Mouse (Mus musculus) spleen, postnatal 14 days (tissue): ENCODE measurements around the gene Nudc.
"Not testable (repeated sequence)": the region's sequence is repeated elsewhere in the genome, so short reads cannot be mapped to it uniquely, and the experiment has no call there.

Experiments
- DNase-seq, 2 experiments: peaks; one replicate each; pipeline ENCODE4 v3.0.0; 2021 to 2022; ENCODE audit warnings: low spot score in 2 of 2

Gene Nudc

DNA sequence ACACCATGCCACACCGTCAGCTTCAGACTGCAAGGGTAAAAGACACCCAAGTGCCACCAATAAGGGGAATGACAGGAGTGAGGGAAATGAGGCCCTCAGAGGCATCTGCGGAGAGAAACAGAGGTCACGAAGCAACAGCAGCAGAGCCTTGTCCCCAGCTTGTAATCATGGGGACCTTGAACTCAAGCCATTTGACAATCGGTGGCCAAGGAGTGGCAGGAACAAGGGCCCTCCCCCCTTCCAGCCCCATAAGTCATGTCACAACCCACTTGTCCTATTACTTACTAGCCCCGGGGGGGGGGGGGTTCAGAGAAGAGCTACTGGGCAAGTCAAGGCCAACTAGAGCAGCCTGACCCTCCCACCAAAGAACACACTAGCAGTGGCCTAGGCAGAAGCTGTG is 9.1 kb downstream of the Nudc start:
- DNase-seq = no peak

DNA sequence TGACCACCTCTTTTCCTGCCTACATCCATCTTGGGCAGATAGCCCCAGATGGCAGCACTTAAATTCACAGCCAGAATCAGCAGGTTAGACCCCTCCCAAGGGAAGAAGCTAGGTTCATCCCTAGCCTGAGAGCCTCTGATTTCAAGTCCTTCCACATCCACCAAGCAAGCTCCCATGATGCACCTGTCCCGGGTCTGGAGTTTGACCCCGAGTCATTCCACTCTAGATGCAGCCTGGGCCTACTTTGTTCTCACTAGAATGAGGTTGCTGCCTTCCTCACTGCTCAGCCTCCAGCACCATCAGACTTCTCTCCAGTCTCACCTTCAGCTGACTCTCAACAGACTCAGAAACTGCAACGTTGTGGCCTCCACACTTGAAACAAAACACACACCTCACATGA is 9.7 kb downstream of the Nudc start:
- no peak for DNase-seq

DNA sequence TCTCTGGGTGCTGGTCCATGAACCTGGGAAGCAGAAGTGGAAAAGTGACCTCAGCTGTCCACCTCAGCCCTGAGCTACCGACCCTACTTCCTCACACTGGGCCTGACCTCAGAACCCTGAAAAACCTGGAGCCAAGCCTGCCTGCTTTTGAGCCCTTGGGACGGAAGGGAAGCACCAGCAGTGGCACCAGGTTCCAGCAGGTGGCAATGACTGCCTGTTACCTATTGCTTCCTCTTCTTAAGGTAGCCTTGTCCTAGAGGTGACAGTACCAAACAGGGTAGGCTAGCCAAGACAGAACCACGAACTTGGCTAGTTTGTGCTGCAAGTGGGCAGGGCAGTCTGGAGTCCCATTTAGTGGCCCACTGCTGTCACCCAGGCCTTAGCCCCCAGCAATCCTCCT is 13.0 kb downstream of the Nudc start:
- DNase-seq = no peak

DNA sequence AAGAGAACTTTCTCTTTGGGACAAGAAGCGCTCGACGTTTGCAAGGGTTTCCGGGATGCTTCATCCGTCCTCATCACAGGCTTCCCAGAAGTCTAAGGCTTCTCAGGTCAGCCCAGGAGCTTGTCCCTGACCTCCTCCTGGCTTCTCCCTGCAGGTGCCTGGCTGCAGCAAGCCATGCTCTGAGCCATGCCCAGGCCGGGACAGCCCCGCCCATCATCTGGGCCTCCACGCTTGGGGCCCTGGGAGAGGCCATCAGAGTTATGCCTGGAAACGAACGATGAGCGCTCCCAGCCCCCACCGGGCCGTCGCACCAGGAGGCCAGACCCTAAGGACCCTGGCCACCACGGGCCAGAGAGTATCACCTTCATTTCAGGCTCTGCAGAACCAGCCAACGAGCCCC is 18.0 kb downstream of the Nudc start:
- DNase-seq = no peak

DNA sequence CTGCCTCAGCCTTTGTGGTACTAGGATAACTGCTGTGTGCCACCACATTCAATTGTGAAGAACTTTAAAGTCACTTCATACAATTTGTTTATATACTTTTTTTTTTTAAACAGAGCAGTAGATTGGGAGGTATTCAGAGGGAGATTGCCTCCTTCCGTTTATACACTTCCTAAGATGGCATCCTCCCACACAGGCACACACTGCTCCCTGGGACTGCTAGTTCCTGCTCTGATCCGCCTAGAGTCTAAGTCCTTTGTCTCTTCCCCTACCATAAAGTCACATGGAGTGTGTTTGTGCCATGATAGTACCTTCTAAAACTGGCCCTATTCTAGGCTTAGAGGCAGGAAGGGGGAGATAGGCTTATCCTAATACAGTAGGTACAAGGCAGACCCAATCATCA is 24.3 kb downstream of the Nudc start:
- DNase-seq = no peak

DNA sequence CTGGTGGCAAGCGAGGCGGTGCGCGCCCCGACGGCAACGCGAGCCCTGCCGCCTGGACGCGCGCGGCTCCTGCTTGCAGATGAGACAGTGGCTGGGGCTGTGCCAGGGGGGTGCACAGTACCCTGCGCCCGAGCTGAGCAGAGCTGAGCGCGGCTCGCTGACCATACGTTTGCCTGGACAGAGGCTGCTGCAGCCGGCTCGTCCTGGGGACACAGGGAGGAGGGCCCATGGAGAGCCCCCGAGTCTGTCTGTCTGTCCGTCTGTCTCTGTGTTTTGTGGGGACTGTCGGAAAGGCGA is 26.5 kb downstream of the Nudc start:
- no peak for DNase-seq

DNA sequence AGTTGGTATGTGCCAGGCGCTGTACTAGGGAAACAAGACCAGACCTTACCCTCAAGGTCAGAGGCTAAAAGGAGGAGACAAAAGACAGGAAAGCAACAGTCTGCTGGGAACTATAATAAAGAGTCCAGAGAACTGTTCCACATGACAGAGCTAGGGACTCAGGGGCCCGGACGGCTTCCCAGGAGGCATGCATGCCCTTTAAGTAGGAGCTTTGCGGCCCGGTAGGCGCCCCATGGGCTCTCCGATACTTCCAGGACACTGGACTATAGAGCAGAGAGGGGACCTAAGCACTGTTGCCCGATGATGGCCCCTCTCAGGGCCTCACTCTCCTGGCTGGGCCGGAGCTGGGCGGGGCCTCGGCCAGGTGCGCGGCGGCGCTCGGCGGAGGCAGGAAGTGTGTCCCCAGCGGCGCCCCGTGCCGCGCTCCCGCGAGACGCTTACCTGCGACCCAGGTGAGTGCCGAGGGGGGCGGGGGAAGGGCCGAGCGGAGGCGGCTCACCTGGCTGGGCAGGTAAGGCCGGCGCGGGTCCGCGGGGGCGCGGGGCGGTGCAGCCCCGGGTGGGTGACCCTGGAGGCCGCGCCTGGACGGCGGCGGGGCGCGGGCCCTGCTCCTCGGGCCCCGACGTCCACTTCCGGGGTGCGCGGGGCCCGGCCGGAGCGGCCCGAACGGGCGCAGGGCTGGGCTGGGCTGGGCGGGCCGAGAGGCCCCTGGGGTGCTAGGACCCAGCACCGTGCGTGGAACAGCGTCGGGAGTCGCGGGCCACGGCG is 27.0 kb downstream of the Nudc start, which contains the start of gene Kdf1:
Kdf1 (plus strand) TSS at position 363 of the 768 bp plus-strand sequence.
- DNase-seq = no peak

DNA sequence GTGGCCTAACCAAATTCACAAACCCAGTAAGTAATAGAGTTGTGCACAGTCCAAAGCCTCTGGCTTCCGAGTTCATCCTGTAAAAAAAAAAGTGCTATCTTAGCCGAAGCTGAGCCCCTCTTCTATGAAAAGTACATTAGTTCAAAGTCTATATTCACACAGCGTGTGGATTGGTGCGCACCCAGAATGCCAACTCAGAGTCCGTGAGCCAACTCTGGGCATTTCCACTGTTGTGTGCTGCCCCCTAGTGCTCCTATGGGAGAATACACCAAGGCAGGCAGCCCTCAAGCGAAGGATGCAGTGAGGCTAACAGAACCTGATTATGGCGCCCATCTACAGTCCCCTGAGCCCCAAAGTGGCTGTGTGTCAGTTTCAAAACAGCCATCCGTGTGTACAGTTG is 32.8 kb downstream of the Nudc start:
- peak; percentile 33 to 52 for DNase-seq

DNA sequence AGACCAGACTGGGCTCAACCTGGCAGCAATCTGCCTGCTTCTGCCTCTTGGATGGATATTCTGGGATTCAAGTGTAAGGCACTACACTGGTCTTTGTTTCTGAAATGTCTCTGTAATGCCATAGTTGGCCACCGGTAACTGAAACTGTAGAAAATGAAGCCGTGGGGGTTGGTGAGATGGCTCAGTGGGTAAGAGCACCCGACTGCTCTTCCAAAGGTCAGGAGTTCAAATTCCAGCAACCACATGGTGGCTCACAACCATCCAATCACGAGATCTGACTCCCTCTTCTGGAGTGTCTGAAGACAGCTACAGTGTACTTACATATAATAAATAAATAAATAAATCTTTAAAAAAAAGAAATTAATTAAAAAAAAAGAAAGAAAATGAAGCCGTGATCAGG is 33.3 kb downstream of the Nudc start:
- DNase-seq = not testable (repeated sequence)

DNA sequence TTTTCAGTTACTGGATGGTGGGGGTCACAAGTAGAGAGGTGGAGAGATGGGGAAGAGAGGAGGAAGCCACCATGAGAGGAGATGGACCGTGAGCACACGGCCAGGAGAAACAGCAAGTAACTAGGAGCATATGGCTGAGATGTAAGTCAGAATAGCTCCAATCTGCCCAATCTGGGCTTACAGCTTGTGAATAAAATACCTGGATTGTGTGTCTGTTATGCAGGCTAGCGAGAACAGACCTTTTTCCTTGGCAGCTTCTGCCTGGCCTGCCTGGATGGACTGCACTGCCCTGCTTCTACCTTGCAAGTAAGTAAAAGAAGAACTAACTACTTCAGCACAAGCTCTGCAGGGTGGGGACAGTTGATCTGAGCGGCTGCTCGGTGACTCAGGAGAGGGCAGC is 34.7 kb downstream of the Nudc start:
- DNase-seq = no peak

DNA sequence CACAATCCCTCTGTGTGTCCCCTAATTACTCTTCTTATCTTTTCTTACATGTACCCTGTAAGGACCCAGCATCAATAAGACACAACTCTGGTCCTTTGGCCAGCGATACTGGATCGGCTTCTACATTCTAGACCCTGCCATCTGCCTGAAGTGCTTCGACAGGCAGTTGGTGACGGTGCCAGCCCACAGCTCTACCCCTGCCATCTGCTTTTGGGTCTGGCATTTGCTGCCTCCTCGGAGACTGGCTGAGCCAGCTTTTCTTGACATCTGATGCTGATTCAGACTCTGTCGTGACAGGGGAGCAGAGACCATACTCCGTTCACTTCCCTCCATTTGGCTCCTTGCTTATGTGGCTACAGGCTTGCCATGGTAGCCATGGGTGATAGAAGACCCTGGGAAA is 36.8 kb downstream of the Nudc start:
- no peak for DNase-seq

DNA sequence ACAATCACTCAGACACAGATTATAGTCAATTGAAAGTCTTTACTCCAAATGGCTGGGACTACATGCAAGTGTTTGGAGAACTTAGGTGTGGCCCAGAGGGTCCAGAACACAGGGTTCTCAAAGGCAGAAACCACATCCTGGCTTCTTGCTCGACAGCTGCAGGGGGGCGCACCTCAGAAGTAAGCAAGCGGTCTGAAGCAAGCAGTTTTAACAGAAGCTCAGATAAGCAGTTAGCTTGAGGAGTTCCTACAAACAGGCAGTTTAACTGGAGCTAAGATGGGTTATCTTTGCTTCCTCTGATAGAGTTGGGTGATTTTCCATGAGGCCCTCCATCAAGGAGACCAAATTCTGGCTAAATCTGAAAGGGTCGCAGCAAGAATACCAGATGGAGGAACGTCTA is 39.2 kb downstream of the Nudc start:
- no peak for DNase-seq

DNA sequence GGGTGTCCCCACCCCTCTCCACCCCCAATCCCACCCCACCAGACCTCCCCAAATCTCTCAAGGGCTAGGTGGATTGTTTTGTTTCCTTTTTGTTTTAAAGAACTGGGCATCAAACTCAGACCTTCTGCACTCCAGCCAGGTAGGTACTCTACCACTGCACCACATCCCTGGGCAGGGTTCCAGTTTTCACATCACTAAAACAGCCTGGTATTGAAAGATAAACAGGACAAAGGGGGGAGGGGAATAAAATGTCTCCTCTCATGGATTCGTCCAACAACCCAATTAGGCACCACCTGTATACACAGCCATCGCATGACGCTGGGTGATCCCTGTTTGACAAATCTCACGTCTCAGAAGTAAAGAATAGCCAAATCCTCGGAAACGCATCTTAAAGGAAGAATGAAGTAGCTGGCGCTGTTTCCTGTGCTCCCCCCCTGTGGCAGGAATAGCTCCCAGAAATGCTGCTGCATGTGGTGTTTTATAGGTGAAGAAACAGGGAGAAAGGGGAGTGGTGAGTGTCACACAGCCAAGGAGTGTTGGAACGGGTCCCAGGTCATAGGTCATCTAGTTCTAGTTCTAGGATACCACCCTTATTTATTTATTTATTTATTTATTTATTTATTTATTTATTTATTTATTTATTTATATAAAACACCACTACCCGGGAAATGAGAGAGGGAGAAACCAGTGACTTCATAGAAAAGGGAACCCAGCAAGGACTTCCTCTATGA is 40.9 kb downstream of the Nudc start:
- no peak for DNase-seq

DNA sequence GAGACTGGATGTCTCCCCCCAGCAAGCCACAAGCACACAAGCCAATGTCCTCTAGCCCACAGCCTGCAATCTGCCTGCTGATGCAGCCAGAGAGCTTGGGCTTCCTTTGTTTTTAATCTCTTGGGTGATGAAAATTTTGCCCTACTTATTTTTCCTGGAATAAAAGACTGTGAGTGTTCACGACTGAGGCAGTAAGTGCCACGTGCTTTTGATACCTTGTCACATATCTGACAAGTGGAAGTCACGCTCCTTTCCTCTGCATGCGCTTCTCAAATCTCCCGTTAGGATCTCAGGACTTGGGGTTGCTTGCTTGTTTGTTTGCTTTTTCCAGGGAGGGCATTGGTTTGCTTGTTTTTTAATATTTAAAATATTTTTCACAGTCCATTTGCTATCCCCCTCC is 41.5 kb downstream of the Nudc start:
- DNase-seq = no peak

DNA sequence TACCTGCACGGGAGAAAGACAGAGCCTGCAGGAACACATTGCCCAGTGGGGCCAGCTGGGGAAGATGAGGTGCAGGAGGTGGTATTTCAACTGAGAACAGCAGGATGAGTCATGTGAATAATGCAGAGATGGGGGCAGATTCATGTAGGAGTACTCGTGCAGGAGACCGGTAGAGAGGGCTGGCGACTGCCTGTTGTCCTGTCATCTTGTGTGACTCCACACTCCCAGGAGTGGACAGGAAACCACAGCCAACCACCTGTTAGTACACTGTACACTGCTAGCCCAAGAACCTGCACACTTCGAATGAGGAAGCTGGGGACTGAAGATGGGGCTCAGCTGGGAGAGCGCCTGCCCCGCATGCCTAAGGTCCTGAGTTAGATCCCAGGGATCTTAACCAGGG is 44.3 kb downstream of the Nudc start:
- no peak for DNase-seq

DNA sequence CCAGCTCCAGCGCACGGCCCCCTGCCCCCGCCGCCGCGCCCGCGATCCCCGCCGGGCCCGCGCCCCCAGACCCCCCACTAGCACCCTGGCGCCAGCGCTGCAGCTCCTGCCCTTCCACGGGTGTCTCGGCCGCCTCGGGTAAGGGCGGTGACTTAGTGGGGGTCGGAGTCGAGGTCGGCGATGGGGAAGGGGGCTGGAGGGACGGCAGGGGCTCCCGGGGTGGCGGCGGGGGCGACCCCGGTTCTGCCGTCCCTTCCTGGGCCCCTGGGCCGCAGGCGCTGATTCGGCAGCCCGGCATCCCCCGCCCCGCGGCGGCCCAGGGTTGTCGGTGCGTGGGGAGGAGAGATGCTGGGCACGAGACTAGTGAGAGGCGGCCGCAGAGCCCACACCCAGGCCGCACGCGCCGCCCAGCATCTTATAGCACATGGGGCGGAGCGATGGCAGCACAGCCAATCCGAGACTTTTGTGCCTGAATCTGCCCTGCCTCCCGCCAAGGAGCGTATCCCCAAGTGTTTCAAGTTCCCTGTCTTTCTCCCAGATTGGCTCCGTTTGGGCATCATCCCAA is 47.6 kb downstream of the Nudc start, which contains the start of gene Trnp1:
Trnp1 (minus strand) TSS at position 391 of the 565 bp plus-strand sequence.
- DNase-seq = peak; percentile 21 to 24

DNA sequence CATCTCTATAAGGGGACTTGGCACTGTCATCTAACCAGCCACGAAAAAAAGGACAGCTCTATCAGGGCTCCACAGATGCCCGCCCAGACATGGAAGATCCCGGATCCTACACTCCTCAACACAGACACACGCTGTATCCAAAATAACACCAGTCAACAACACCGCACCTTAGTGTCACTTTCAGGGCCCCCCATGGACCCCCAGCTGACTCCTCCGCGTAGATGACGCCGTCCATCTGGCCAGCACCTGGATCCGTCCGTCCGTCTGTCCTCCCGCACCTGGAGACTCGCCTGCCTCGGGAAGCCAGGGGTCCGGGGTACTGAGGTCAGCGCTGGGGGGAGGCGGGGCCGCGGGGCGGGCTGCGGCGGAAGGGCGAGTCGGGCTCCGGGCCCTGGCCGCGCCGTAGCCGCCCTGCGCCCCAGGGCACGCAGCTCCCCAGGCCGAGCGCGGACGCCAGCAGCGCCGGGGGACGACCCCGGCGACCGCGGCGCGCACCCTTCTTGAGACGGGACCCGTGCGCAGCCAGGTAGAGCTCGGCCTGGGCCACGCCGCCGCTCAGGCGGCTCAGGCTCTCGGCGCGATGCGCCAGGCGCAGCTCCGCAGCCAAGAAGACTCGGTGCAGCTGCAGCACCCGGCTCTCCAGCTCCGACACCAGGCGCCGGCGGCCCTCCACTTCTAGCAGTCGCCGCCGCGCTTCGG is 48.2 kb downstream of the Nudc start:
- no peak for DNase-seq

DNA sequence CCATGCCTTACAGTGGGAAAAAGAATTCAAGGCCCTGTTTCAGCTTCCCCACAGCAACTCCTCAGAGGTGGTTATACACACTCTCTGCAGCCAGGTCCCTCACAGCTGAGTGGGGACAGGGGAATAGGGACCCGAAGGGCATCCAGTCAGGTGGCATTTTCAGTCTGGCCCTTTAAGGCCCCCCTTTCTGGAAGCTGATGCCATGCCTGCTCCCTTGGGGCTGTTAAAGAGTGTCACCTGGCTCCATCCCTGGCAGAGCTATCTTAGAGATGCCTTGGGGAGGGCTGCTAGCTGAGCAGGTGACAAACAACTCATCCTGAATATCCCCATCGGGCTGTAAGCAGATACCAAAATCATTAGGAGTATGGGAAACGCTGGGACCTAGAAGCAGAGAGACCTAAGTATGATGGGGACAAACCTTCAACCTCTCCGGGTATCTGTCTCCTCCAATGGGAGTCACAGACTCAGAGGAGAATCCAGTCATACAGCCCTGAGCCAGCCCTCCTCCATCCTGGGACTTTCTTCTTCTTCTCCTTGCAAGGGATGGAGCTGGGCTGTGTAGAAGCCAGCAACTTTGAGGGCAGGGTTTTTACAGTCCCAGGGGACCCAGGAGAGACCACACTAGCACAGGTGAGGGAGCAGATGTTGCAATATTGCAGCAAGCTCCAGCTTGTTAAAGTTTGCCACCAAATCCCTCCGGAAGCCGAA is 48.9 kb downstream of the Nudc start:
- DNase-seq = no peak

DNA sequence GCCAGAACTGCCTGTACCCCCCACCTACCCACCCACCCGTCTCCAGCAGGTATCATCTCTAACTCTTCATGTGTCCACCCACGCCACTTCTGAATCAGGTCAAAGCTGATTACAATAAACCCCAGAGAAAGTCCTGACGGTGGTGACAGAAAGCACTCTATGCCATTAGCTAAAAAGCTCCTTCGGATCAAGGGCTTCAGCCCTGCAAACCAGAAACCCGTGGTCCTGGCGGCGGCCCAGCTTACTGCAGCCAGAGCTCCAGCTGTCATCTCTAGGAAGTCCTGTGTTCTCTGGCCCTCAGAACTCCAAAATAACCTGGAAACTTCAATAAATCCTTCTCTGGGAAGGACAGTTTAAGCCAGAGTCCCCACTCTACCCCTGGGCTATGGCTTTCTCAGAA is 50.1 kb downstream of the Nudc start:
- DNase-seq = no peak

DNA sequence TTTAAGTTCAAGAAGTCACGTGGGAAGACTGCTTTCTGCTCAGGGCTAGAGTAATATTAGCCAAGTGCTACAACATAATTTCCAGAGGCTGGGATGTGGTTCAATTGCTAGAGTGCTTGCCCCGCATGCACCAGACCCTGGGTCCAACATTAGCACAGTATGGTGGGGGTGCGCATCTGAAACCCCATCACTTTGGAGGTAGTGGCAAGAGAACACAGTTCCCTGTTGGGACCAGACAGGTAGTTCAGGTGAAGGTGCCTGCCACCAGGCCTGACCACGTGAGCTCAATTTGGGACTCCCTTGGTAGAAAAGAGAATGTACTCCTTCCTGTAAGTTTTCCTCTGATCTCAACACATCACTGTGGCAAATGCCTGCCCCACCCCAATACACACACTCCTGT is 50.9 kb downstream of the Nudc start:
- DNase-seq = no peak

DNA sequence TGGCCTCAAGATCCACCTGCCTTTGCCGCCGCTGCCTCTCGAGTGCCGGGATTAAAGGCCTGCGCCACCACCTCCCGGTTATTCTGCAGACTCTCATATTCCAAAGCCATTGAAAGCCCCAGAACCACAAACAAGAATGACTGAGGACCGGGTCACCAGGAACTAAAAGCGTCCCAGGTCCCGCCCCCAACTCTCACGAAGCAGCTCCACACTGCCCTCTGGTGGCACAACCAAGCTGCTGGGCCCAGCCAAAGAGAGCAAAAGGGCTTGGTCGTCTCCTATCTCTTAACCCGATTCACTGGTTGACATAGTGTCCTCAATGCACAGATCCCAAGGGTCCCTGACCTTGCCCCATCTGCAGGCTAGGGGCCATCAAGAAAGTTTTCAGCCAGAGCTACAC is 51.4 kb downstream of the Nudc start:
- DNase-seq = peak; percentile 69 to 85

DNA sequence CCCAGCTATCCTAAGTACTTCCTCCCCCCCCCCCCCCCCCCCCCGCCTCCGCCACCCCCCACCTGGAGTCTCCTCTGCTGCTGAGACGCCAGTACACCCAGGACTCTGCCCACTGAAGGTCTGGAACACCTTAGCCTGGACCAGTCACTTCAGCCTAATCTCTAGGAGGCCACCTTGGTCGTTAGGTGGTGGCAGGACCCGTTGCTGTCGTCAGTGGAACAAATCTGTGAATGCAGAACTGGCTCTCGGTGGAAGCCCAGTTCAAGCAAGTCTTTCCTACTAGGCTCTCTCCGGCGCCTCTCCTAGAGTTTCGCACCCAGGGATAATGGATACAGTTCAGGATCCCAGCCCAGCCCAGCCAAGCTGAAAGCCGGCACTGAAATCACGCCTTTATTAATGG is 51.9 kb downstream of the Nudc start:
- DNase-seq = no peak
